Mouse (Mus musculus) lung, postnatal 0 days (tissue): Measurements from ENCODE around the gene Aurkb. TPM values are rescaled to one million over a fixed set of nuclear protein-coding genes. Genes with fewer than 3 reads are reported as not detected.

Experiments used
- ATAC-seq: fragments of 200-750 bp; cut with Nextera tagmentation; 2 replicates; pipeline ENCODE4 v1.8.0; 2017; ENCODE audit warnings: moderate library complexity
- DNase-seq: peaks from one replicate; pipeline ENCODE4 v3.0.0-alpha.2; 2016; ENCODE audit warnings: low spot score
- H3K27ac ChIP-seq: fragments of 300-500 bp; sonication (generic); 2 replicates; pipeline ENCODE4 v1.5.1; 2014; ENCODE audit warnings: antibody characterized with exemption, mild to moderate bottlenecking, low read length, mixed read lengths
- H3K27me3 ChIP-seq: fragments of 300-500 bp; sonication (generic); replicated peaks from 2 replicates; pipeline ENCODE4 v1.6.1; 2014; ENCODE audit warnings: low read length, mixed read lengths; ENCODE audit not compliant: insufficient read depth
- H3K36me3 ChIP-seq: fragments of 300-500 bp; sonication (generic); 2 replicates; pipeline ENCODE4 v1.6.1; 2014; ENCODE audit warnings: low read length, mixed read lengths; ENCODE audit not compliant: insufficient read depth
- H3K4me1 ChIP-seq: fragments of 300-500 bp; sonication (generic); 2 replicates; pipeline ENCODE4 v1.6.1; 2014; ENCODE audit warnings: antibody characterized with exemption, low read depth, low read length, mixed read lengths; ENCODE audit not compliant: insufficient read depth
- H3K4me2 ChIP-seq: fragments of 300-500 bp; sonication (generic); replicated peaks from 2 replicates; pipeline ENCODE4 v1.6.1; 2014; ENCODE audit warnings: low read depth, mild to moderate bottlenecking, low read length, moderate library complexity, mixed read lengths
- H3K4me3 ChIP-seq: fragments of 300-500 bp; sonication (generic); 2 replicates; pipeline ENCODE4 v1.5.1; 2014; ENCODE audit warnings: low read depth, low read length
- H3K9ac ChIP-seq: fragments of 300-500 bp; sonication (generic); replicated peaks from 2 replicates; pipeline ENCODE4 v1.6.1; 2014; ENCODE audit warnings: low read depth, mild to moderate bottlenecking
- H3K9me3 ChIP-seq: fragments of 300-500 bp; sonication (generic); 2 replicates; pipeline ENCODE4 v1.6.1; 2016; ENCODE audit warnings: low read length, mixed read lengths
- CTCF ChIP-seq: IDR thresholded peaks from 2 replicates; pipeline ENCODE4 v1.5.1; 2016; ENCODE audit warnings: antibody characterized with exemption, mild to moderate bottlenecking
- EP300 ChIP-seq: IDR thresholded peaks from 2 replicates; pipeline ENCODE4 v1.6.1; 2016; ENCODE audit warnings: antibody characterized with exemption, mild to moderate bottlenecking, control low read depth
- WGBS: fragments of 180-500 bp; shearing (Covaris S2); extraction: QIAGEN DNeasy Blood & Tissue Kit; methylation state at CpG from one replicate; pipeline ENCODE4 v1.1.7; 2014; 5-methylcytosine and 5-hydroxymethylcytosine counted together
- polyA plus RNA-seq: library from polyadenylated mRNA; unstranded; fragments of >200 nt; fragmentation: Nextera tagmentation; extraction: Ambion mirVana; gene quantifications from 2 replicates; pipeline ENCODE4 v1.2.1, GENCODE M21; 2015

The Aurkb gene
- polyA plus RNA-seq, 1 experiment from 2014 or later: 6.5 TPM

DNA sequence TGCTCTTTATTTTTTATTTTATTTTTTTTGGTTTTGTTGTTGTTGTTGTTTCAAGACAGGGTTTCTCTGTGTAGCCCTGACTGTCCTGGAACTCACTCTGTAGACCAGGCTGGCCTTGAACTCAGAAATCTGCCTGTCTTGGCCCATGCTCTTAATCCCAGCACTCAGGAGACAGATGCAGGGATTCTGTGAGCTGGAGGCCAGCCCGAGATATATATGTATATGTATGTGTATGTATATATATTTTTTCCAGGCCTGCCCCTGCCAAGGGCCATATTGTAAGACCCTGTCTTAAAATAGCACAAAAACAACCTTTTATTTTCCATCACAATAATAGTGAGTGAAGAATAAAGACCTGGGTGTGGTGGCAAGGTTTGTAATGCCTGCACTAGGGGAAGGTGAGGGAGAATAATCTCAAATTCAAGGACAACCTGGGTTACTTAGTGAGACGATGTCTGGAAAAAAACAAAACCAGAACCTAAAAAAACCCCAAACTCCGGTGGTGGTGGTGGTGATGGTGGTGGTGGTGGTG, 20.0 kb downstream of the Aurkb start:
- 52% methylated on average over 3 of the region's 3 CpGs for WGBS
- ATAC-seq: no peak
- Histone ChIP-seq H3K27ac (no peak overlapping the region), H3K4me2 (peak overlapping the region; percentile 53; the same call in 1 of the 2 replicates), H3K9me3 (no peaks in the 10 kb centered on the region), H3K27me3 (no peaks in the 10 kb centered on the region), H3K36me3 (no peaks in the 10 kb centered on the region), H3K9ac (no peak overlapping the region), H3K4me1 (peaks cover 18% of the 10 kb centered on the region), H3K4me3 (no peak overlapping the region)
- DNase-seq: no peak
- TF ChIP-seq CTCF: no peak
- TF ChIP-seq EP300: no peak

DNA sequence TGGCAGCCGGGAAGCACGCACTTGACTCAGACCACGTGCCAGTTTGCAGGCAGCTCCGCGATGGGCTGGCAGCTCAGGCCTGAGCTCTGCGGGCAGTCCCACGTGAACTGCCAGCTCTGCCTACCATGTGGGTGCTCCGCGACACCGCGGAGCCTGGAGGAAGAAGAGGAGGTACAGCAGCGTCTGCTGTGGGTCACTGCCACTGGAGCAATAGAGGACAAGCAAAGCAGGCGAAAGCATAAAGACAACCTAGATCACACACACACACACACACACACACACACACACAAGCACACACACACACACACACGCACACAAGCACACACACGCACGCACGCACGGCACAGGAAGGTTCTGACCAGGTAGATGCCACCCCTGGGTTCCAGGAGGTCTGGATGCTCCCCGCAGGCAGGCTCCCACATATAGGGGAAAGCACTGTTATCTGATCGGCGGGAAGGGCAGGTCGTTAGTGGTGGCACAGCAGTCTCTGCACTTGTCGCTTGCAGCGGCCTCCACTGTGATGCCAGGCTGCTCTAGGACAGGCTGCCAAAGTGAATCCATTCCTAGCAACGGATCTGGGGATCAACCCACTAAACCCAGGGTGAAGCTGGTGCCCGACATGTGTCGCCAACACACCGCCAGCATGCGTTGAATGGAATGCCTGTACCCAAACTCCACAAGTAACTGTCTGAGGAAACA, 20.9 kb downstream of the Aurkb start:
- ATAC-seq (no peak), DNase-seq (peak; percentile 58)
- WGBS: 4% methylated on average over 26 of the region's 29 CpGs
- H3K9me3 ChIP-seq: no peaks in the 10 kb centered on the region
- H3K27ac ChIP-seq: no peak overlapping the region
- no peak overlapping the region for H3K4me3 ChIP-seq
- TF ChIP-seq CTCF (no peak), EP300 (no peak)
- peak overlapping the region; percentile 53 for H3K4me2 ChIP-seq
- no peak overlapping the region for H3K9ac ChIP-seq
- H3K36me3 ChIP-seq: no peaks in the 10 kb centered on the region
- H3K27me3 ChIP-seq: no peaks in the 10 kb centered on the region
- H3K4me1 ChIP-seq: peaks cover 17% of the 10 kb centered on the region

DNA sequence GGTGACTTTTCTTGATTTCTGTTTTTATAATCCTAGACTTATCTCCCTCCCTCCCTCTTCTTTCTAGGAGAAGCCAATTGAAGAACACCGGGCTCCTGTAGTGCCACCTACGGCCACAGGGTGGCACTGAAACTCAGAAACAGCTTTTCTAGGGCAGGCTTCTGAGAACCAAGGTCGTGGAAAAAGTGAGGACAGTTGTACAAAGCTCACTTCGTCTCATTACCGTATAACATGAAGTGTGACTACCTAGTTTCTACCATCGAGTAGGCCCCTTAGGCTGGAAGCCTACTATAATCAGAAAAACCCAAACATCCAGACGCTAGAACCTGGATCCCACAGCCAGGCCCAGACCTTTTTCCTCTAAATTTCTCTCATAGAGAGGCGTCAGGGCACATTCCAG, 21.5 kb downstream of the Aurkb start:
- H3K36me3 ChIP-seq: no peaks in the 10 kb centered on the region
- no peak overlapping the region for H3K4me3 ChIP-seq
- H3K9me3 ChIP-seq: no peaks in the 10 kb centered on the region
- DNase-seq: peak; percentile 96
- peaks cover 17% of the 10 kb centered on the region for H3K4me1 ChIP-seq
- H3K9ac ChIP-seq: no peak overlapping the region
- H3K4me2 ChIP-seq: peak overlapping the region; percentile 53
- ATAC-seq: peak; percentile 19
- TF ChIP-seq EP300 (0 out of 2 replicates have a peak, but pooled peaks have one; percentile 27), CTCF (peak; percentile 89)
- 7% methylated on average over 8 of the region's 8 CpGs for WGBS
- no peaks in the 10 kb centered on the region for H3K27me3 ChIP-seq
- H3K27ac ChIP-seq: peak overlapping the region; percentile 51; the same call in 1 of the 2 replicates

DNA sequence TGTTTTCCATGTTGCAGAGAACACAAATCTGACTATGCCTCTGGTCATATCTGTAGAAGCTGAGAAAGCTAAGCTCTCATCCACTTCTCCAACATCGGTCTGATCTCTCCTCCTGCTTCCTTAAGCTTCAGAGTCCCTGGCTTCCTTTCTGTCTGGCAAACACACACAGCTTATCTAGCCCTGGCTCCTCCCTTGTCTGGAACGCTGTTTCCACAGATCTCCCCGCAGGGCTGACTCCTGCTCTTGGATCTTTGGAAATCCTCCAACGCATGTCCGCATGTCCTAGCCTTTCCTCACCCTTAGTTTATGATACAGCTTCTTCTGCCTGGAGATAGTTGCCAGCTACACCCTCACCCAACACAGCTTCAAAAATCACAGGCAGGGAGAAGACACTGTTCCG, 22.2 kb downstream of the Aurkb start:
- Histone ChIP-seq H3K9ac (no peak overlapping the region), H3K4me2 (0 out of 2 replicates have a peak overlapping the region, but pooled peaks have one; percentile 5), H3K36me3 (no peaks in the 10 kb centered on the region), H3K27me3 (no peaks in the 10 kb centered on the region), H3K27ac (peak overlapping the region; percentile 51; the same call in 1 of the 2 replicates), H3K4me3 (no peak overlapping the region), H3K4me1 (peaks cover 17% of the 10 kb centered on the region), H3K9me3 (no peaks in the 10 kb centered on the region)
- TF ChIP-seq EP300 (no peak), CTCF (no peak)
- DNase-seq (peak; percentile 65), ATAC-seq (no peak)
- WGBS: 20% methylated on average over 6 of the region's 6 CpGs

DNA sequence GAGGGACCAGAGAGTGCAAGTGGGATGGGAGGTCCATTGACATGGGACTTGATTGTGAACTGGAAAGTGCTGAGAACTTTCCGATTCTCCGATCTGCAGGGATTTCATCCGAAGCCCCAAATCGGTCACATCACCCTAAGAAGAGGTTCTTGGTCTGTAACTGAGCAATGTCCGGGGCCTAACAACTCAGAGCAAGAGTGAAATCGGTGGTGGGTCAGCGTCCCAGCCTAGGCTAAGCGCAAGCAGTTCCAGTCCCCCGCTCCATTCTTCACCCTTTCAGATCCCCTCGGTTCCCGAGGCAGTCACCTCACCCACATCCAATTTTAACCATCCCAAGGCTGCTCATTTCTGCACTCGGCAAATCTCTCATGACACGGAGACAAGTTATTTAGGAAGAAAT, 24.6 kb downstream of the Aurkb start:
- Histone ChIP-seq H3K4me3 (peak overlapping the region; percentile 45), H3K9ac (peak overlapping the region; percentile 59), H3K9me3 (no peaks in the 10 kb centered on the region), H3K27ac (peak overlapping the region; percentile 79), H3K4me1 (peaks cover 17% of the 10 kb centered on the region), H3K4me2 (peak overlapping the region; percentile 79), H3K36me3 (no peaks in the 10 kb centered on the region), H3K27me3 (no peaks in the 10 kb centered on the region)
- 1% methylated on average over 13 of the region's 13 CpGs for WGBS
- ATAC-seq: no peak
- TF ChIP-seq EP300 (no peak), CTCF (no peak)
- DNase-seq: no peak

DNA sequence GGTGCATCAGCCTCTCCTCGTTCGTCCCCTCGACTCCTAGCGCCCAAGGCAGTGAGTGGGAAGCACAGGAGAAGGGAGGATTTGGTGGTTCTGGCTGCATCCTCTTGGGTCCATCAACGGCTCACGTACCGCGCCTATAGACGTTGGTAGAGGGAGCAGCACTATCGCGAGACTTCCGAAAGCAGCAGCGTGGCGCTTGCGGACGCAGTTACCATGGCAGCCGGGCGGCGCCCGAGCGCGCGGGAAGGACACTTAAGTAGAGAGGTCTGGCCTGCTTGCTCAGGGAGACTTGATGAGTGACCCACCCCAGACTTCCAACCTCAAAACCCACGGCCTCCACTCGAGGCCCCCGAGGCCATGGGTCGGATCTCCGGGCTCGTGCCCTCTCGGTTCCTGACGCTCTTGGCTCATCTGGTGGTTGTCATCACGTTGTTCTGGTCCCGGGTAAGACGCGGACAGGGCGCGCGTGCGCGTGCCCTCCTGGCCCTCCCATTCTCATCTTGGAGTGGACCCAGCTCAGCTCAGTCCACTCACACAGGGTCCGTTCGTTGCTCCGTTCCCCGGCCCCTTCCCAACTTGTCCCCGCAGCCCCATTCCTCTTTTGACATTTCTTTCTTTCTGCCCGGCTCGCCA, 25.3 kb downstream of the Aurkb start, which contains the start of gene Tmem107:
Tmem107 (plus strand) TSS at position 217 of the 633 bp plus-strand sequence.
- WGBS: under 1% methylated on average over 45 of the region's 47 CpGs
- Histone ChIP-seq H3K4me1 (peaks cover 17% of the 10 kb centered on the region), H3K27me3 (no peaks in the 10 kb centered on the region), H3K27ac (peak within 1 kb of the TSS; percentile 79), H3K36me3 (no peaks in the 10 kb centered on the region), H3K9ac (peak within 1 kb of the TSS; percentile 59), H3K4me3 (peak within 1 kb of the TSS; percentile 45), H3K9me3 (no peaks in the 10 kb centered on the region), H3K4me2 (peak within 1 kb of the TSS; percentile 79)
- DNase-seq (peak; percentile 97), ATAC-seq (peak; percentile 89)
- TF ChIP-seq CTCF (peak; percentile 42; the same call in 1 of the 2 replicates), EP300 (no peak)
